Mouse (Mus musculus): ENCODE data around the gene Syf2. TPM values are rescaled to one million over a fixed set of nuclear protein-coding genes. Genes with fewer than 3 reads are reported as not detected.
A peak's percentile ranks its signal among the peaks of the same experiment; 100 is the strongest.
"Not testable (repeated sequence)": the region's sequence is repeated elsewhere in the genome, so short reads cannot be mapped to it uniquely, and the experiment has no call there.

The Syf2 gene
- 10 to 100 TPM; 58.8 to 69.7 TPM for total RNA-seq (2021)
- long read RNA-seq, transcript Syf2-201 (7 exons, 1,369 nt): major isoform, 58 of 62 reads
- long read RNA-seq, partial matches to known transcripts: 0 of 62 reads
- long read RNA-seq, other reads (novel, unspliced or antisense): 4 of 62 reads

DNA sequence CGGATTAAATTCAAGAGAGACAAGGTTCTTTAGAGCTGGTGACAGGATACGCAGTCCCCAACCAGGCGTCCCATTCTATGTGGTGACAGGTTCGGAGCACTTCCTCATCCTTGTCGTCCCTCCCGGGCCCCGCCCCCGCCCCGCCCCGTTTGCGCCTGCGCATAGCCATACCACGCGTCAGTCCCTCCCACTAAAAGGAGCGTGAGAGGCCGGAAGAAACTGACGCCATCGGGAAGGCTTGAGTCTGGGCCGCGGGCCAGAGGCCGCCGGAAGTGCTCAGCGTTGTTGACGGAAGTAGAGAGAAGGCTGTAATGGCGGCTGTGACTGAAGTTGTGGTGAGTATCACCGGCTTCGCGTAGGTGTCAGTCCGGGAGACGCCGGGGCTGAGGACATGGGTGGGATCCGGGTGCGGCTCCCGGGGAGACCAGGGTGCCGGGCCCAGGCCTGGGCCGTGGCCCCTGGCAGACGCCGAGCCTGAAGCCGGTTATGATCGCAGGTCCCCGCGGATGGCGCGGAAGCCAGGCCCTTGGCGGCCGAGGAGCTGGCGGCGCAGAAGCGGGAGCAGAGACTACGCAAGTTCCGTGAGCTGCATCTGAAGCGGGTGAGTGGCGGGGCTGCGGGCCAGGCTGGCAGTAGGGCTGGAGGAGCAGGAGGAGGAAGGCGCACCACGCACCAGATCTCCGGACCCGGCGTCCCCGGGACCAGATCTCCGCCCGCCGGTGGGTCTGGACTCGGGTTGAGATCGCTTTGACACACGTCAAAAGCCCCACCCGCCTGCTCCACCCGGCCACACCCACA lies at the start of gene Syf2:
Syf2 (plus strand) TSS at position 215 of the 798 bp plus-strand sequence.
- peak; percentile 92 to 97 for DNase-seq (ENCODE audit: low spot score in 2 of 2)

- DNase-seq (ENCODE audit: low spot score in 2 of 2): peak in 1 of 2 experiments; percentile 22
Observed at GRCm38 (mm10) chr4:134883266-134883665, 47.4 kb upstream of the Syf2 start.

GRCm38 (mm10) chr4:134883808-134884207 lies 46.9 kb upstream of the Syf2 start:
- DNase-seq (ENCODE audit: low spot score in 2 of 2): no peak

DNA sequence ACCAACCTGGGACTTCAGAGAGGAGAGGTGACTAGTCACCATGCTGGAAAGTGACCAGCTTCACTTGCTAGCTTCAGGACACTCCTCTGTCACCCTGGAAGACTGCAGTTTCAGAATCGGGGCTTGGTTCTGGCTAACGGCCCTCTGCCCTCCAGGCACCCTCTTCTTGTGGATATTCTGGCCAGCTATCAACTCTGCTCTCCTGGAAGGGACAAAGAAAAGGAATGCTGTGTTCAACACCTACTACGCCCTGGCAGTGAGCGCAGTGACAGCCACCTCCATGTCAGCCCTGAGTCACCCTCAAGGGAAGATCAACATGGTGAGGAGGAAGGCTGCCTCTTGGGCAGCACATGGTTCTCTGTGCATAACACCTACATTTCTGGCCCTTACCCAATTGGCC lies 46.3 kb upstream of the Syf2 start:
- DNase-seq (ENCODE audit: low spot score in 2 of 2): no peak

GRCm38 (mm10) chr4:134892096-134892495 lies 38.6 kb upstream of the Syf2 start:
- peak; percentile 21 to 70 for DNase-seq (ENCODE audit: low spot score in 2 of 2)

DNA sequence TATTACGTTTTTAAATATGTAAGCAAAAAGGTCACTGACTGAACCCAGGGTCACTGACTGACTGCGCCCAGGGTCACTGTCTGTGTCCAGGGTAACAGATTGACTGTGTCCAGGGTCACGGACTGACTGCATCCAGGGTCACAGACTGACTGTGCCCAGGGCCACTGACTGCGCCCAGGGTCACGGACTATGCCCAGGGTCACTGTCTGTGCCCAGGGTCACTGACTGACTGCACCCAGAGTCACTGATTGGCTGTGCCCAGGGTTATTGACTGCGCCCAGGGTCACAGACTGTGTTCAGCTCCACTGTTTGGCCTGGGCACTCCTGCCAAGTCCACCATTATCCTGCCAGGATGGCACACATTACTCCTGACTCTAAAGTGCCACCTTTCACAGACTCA lies 33.4 kb upstream of the Syf2 start:
- no peak for DNase-seq (ENCODE audit: low spot score in 2 of 2)

DNA sequence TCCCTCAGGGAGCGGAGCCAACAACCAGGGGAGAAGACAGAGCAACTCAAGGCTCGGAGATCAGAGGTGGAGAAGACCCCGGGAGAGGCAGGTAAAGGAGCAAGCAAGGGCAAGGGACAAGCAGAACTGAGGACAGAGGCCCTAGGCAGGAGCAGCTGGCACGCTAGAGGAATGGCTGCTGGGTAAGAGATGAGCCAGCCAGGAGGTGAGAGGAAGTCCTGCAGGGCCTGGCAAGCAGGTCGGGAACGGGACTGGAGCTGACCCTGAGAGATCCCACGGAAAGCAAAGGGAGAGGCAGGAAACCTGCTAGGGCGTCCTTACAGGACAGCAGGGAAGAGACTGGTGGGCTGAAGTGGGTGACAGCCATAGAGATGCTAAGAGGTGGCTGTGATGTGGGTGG lies 29.6 kb upstream of the Syf2 start:
- DNase-seq (ENCODE audit: low spot score in 2 of 2): no peak

DNA sequence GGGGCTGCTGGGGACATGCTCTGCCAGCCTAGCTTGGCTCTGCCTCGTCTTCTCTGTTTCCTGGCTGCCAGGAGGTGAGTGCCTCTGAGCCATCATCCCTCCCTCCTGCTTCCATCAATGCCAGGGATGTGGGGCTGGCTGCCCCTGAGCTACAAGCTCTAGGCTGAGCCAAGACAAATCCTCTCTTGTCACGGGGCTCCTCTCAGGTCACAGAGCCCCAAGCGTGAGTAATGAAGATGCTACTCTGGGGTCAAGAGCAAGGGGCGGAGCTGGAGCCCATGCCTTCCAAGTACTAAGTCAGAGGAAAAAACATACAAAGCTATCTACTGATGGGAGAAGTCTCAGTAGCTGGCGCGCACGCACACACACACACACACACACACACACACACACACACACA lies 27.7 kb upstream of the Syf2 start:
- DNase-seq (ENCODE audit: low spot score in 2 of 2): no peak

- not testable (repeated sequence) for DNase-seq (ENCODE audit: low spot score in 2 of 2)
Observed at GRCm38 (mm10) chr4:134911406-134911805, 19.3 kb upstream of the Syf2 start.

GRCm38 (mm10) chr4:134913413-134913812 lies 17.3 kb upstream of the Syf2 start:
- DNase-seq (ENCODE audit: low spot score in 2 of 2): peak in 1 of 2 experiments; percentile 66

DNA sequence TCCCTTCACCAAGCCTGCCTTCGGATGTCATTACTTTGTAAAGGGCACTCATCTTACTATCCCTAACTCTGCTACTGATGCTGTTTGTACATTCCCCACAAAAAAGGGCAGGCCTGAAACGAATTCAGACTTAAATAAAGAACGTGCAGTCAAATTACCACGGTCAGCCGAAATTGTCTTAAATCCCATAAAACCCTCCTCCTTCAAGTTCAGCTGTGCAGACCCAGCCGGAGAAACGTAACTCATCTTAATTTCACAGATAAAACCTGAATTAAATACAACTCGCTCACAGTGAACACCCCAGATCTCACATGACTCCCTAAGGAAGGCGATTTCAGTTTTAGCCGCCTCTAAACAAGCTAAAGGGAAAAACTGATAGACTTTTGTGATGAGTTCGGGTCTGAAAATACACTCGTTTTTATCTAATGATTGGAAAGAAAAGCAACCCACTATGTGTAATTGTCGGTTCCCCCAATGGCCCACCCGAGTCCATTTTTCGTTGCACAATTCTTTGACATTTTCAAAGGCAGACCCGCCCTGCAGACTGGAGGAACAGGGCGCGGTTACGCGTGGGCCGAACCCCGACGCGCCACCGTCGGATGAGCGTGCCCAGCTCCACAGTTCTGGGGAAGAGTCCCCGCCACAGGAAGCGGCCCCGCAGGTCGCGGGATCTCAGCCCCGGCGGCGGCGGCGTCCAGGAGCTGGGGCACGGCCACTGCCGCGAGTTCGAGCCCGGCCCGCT lies 16.4 kb upstream of the Syf2 start:
- DNase-seq (ENCODE audit: low spot score in 2 of 2): no peak

DNA sequence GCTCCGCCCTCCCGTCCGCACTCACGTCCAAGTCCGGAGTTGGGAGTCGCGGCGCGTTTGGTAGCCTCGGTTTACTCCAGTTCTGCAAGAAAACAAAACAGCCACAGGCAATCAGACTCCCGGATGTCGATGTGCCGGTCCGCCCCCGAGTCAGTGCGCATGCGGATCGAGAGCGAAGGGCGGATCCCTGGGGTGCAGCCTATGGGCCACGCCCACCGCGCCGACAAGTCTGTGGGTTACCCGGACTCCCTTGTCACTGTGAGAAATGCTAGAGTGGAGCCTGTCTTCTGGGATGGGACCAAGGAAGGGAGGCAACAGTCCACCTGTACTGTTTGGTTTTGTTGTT lies 15.9 kb upstream of the Syf2 start, which contains the start of gene Tmem50a:
Tmem50a (minus strand) TSS at position 161 of the 346 bp plus-strand sequence.
- peak; percentile 89 to 94 for DNase-seq (ENCODE audit: low spot score in 2 of 2)

- DNase-seq (ENCODE audit: low spot score in 2 of 2): no peak
Observed at GRCm38 (mm10) chr4:134915223-134916050, 15.3 kb upstream of the Syf2 start.

- DNase-seq (ENCODE audit: low spot score in 2 of 2): no peak
Observed at GRCm38 (mm10) chr4:134917194-134917593, 13.5 kb upstream of the Syf2 start.

DNA sequence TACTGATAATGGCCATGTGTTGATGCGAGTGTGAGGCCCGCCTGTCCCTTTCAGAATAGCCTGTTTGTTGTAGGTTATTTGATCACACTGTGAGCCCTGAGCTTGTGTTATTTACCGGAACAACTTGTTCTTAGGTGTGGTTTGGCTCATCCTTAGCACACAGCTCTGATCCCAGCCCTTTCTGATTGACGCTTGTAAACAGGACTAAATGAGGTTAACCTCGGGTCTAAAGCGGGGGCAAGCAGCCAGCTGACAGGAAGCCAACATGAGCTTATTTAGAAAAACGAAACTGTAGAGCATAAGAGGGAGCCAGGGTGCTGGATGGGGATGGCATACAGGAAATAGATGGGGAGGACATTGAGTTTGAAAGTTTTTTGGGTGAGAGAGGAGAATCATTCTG lies 12.3 kb upstream of the Syf2 start:
- no peak for DNase-seq (ENCODE audit: low spot score in 2 of 2)

- DNase-seq (ENCODE audit: low spot score in 2 of 2): no peak
Observed at GRCm38 (mm10) chr4:134919733-134920540, 10.8 kb upstream of the Syf2 start.

- no peak for DNase-seq (ENCODE audit: low spot score in 2 of 2)
Observed at GRCm38 (mm10) chr4:134920631-134921030, 10.1 kb upstream of the Syf2 start.

- DNase-seq (ENCODE audit: low spot score in 2 of 2): no peak
Observed at GRCm38 (mm10) chr4:134921703-134922102, 9.0 kb upstream of the Syf2 start.

- no peak for DNase-seq (ENCODE audit: low spot score in 2 of 2)
Observed at GRCm38 (mm10) chr4:134922111-134922924, 8.4 kb upstream of the Syf2 start.

- DNase-seq (ENCODE audit: low spot score in 2 of 2): peak in 1 of 2 experiments; percentile 66
Observed at GRCm38 (mm10) chr4:134922925-134923244, 7.8 kb upstream of the Syf2 start.

Data from layer of hippocampus, adult 18-20 months (tissue).